Mouse (Mus musculus) heart, embryonic 13.5 days (tissue): Measurements from ENCODE around the gene Rnf215. TPM values are rescaled to one million over a fixed set of nuclear protein-coding genes. Genes with fewer than 3 reads are reported as not detected.
"Not testable (repeated sequence)": the region's sequence is repeated elsewhere in the genome, so short reads cannot be mapped to it uniquely, and the experiment has no call there.

Source experiments
- ATAC-seq: fragments of 200-750 bp; cut with Nextera tagmentation; 2 replicates; pipeline ENCODE4 v1.8.0; 2017; ENCODE audit warnings: moderate TSS enrichment; ENCODE audit not compliant: insufficient number of reproducible peaks, low FRiP score, low TSS enrichment; ENCODE audit errors: extremely low read depth
- H3K27ac ChIP-seq: fragments of 300-500 bp; sonication (generic); replicated peaks from 2 replicates; pipeline ENCODE4 v1.5.1; 2015; ENCODE audit warnings: moderate library complexity, mild to moderate bottlenecking, inconsistent platforms
- H3K27me3 ChIP-seq: fragments of 300-500 bp; sonication (generic); replicated peaks from 2 replicates; pipeline ENCODE4 v1.6.1; 2015; ENCODE audit warnings: mild to moderate bottlenecking, inconsistent platforms
- H3K36me3 ChIP-seq: fragments of 300-500 bp; sonication (generic); 2 replicates; pipeline ENCODE4 v1.6.1; 2015; ENCODE audit warnings: mild to moderate bottlenecking, inconsistent platforms
- H3K4me1 ChIP-seq: fragments of 300-500 bp; sonication (generic); 2 replicates; pipeline ENCODE4 v1.6.1; 2015; ENCODE audit warnings: inconsistent platforms
- H3K4me2 ChIP-seq: fragments of 300-500 bp; sonication (generic); 2 replicates; pipeline ENCODE4 v1.6.1; 2015; ENCODE audit warnings: inconsistent platforms, mild to moderate bottlenecking, moderate library complexity
- H3K4me3 ChIP-seq: fragments of 300-500 bp; sonication (generic); 2 replicates; pipeline ENCODE4 v1.5.1; 2015; ENCODE audit warnings: moderate library complexity, mild to moderate bottlenecking, inconsistent platforms
- H3K9ac ChIP-seq: fragments of 300-500 bp; sonication (generic); 2 replicates; pipeline ENCODE4 v1.6.1; 2015; ENCODE audit warnings: inconsistent platforms, mild to moderate bottlenecking, moderate library complexity
- H3K9me3 ChIP-seq: fragments of 300-500 bp; sonication (generic); 2 replicates; pipeline ENCODE4 v1.6.1; 2016; ENCODE audit warnings: inconsistent platforms
- WGBS: fragments of 180-500 bp; shearing (Covaris S2); methylation state at CpG from one replicate; pipeline ENCODE4 v1.1.7; 2015; ENCODE audit warnings: mixed read lengths; 5-methylcytosine and 5-hydroxymethylcytosine counted together
- polyA plus RNA-seq: library from polyadenylated mRNA; unstranded; fragments of >200 nt; fragmentation: Nextera tagmentation; extraction: Ambion mirVana; gene quantifications from 2 replicates; pipeline ENCODE4 v1.2.1, GENCODE M21; 2015

Rnf215 gene
- polyA plus RNA-seq, 1 experiment from 2014 or later, result 17.2 TPM

DNA sequence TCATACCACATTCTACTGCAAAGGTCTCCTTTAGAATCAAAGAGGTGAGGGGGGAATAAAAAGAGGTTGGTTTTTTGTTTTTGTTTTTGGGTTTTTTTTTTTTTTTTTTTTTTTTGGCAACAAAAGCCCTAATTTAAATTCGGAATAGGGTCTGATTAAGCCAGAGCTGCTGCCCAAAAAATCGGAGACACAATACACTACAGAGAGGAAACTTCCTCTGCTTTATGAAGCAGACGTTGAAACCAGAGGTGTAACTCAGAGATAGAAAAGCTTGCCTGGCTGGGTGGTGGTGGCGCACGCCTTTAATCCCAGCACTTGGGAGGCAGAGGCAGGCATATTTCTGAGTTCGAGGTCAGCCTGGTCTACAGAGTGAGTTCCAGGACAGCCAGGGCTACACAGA, 20.5 kb upstream of the Rnf215 start:
- WGBS, result 68% methylated on average over 6 of the region's 6 CpGs
- ATAC-seq, result not testable (repeated sequence)
- H3K4me1 ChIP-seq, result peaks cover 32% of the 10 kb centered on the region

DNA sequence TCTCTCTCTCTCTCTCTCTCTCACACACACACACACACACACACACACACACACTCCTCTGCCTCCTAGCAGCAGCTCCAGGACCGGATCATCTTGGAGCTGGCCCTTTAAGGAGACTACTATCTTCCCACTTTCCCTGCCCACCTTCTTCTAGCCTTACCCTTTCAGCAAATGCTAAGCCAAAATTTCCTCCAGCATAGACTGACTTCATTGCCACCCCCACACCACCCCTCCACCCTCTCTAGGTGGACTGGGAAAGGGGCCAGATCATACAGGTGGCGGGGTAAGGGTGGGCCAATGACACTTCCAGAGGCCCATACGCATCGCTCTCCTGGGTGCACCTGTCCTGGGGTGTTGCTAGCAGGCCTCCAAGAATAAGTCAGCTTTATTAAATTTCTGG, 19.6 kb upstream of the Rnf215 start:
- WGBS, result 89% methylated on average over 4 of the region's 4 CpGs

More for the DNA sequence above, 20.5 kb upstream of the Rnf215 start:
- H3K9me3 ChIP-seq, H3K9ac ChIP-seq, H3K4me2 ChIP-seq, H3K36me3 ChIP-seq, H3K27ac ChIP-seq, H3K4me3 ChIP-seq: not testable (repeated sequence)
- peaks cover 43% of the 10 kb centered on the region for H3K27me3 ChIP-seq

DNA sequence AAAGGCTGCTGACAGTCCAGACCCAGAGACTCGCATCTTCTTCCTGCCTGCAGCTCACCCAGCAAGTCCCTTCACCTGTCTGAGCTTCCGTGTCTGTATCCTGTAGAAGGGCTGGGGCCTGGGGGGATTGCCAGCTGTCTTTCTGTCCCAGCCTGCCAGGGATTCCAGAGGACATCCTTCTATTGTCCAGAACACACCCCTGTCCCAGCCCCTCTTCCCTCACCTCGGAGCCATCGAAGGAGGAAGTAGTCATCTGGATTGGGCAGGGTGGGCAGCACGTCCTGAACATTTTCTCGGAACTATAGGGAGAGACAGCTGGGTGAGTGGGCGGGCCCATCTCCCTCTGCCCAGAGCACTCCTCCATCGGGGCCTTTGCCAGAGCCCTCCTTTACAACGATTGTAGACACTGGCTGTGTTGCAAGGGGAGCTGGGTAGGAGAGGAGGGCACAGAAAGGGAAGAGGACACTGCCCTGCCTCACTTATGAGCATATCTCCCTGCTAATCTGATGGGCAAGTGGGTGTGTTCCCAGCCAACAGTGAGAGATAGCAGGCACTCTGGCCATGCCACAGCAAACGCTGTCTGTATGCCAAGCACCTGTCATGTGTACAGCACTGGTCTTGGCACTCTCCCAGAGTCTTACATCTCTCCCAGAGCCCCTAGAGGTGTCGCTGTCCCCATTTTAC, 18.4 kb upstream of the Rnf215 start:
- H3K36me3 ChIP-seq, result no peaks in the 10 kb centered on the region
- H3K27ac ChIP-seq, result no peak overlapping the region
- no peak overlapping the region for H3K4me3 ChIP-seq
- peaks cover 39% of the 10 kb centered on the region for H3K4me1 ChIP-seq
- H3K9ac ChIP-seq, result no peak overlapping the region
- 43% methylated on average over 11 of the region's 11 CpGs for WGBS
- peaks cover 61% of the 10 kb centered on the region for H3K27me3 ChIP-seq
- ATAC-seq, result no peak
- H3K9me3 ChIP-seq, result no peaks in the 10 kb centered on the region
- H3K4me2 ChIP-seq, result no peak overlapping the region

More for the DNA sequence above, 19.6 kb upstream of the Rnf215 start:
- H3K4me1 ChIP-seq, result peaks cover 39% of the 10 kb centered on the region
- no peaks in the 10 kb centered on the region for H3K9me3 ChIP-seq
- H3K27ac ChIP-seq, result no peak overlapping the region
- H3K9ac ChIP-seq, result no peak overlapping the region
- no peak for ATAC-seq
- H3K4me3 ChIP-seq, result no peak overlapping the region
- H3K4me2 ChIP-seq, result no peak overlapping the region
- no peaks in the 10 kb centered on the region for H3K36me3 ChIP-seq
- peaks cover 51% of the 10 kb centered on the region for H3K27me3 ChIP-seq

DNA sequence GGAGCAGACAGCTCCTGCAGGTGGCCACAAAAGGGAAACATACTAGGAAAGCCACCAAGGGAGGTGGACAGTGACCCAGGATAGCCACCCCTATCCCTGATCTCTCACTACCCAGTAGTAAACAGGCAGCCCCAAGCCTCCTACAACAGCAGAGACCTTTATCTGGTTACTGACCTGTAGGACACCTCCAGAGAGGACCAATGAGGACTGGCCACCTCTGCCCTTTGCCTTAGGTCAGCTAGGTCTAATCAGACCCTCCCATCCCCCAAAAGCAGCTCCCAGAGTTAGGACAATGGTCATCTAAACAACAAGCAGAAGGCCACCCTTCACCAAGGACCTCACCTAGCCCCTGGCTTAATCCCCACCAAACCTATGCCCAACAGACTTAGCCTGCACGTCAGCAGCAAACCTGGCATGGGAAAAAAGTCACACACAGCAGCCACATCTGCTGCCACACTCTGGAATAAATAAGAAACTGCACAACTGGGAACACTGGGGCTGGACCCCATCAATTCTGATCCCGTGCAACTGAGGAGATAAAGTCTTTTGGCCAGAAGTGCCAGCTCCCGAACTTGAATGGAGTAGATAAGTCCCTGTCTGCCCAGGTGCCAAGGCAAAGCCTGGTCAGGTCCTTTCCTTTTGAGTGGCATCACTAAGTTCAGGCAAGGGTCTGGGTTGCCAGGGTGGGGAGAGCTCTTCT, 17.5 kb upstream of the Rnf215 start:
- Histone ChIP-seq H3K4me2 (peak overlapping the region; percentile 97), H3K9ac (peak overlapping the region; percentile 81), H3K4me3 (peak overlapping the region; percentile 63), H3K27ac (no peak overlapping the region), H3K9me3 (no peaks in the 10 kb centered on the region), H3K4me1 (peaks cover 39% of the 10 kb centered on the region), H3K27me3 (peaks cover 61% of the 10 kb centered on the region), H3K36me3 (no peaks in the 10 kb centered on the region)
- no peak for ATAC-seq
- WGBS, result 21% methylated on average over 3 of the region's 3 CpGs

DNA sequence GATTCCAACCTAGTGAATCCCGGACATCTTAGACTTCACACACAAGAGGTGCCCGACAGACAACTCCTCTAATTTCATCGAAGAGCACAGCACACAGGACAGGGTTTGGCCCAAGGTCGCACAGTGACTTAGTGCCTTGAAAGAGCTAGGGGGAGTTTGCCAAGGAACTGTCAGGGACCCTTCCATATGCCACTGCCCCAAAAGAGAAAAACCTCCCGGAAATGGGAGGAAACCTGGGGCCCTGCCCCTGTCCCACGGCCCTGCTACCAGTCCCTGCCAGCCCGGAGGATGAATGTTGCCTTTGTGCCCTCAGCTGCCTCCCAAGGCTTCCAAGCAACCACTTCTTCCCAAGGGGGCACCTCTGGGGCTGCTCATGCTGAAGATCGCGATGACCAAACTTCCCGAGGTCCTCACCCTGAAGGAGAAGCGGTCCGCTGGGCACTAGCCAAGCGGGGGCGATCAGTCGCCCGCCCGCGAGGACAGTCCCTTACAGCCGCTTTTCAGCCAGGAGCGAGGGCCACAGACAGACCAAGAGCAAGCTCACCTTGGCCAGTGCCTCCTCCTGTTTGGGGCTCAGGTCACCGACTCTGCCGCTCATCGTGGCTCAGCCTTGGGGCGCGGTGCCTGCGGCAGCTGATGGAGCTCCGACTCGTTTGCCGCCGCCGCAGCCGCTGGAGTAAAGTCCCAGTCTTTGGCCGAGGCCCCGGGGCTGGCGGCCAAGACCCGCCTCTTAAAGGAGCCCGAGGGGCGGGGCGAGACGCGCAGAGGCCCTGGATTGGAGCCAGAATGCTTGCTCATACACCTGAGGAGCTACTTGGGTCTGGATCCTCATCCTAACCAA, 16.7 kb upstream of the Rnf215 start:
- H3K4me3 ChIP-seq, result peak overlapping the region; percentile 63
- peak overlapping the region; percentile 97 for H3K4me2 ChIP-seq
- H3K9ac ChIP-seq, result peak overlapping the region; percentile 81
- no peaks in the 10 kb centered on the region for H3K36me3 ChIP-seq
- no peaks in the 10 kb centered on the region for H3K9me3 ChIP-seq
- peak overlapping the region; percentile 45; the same call in 1 of the 2 replicates for H3K27ac ChIP-seq
- ATAC-seq, result no peak
- 2% methylated on average over 41 of the region's 41 CpGs for WGBS
- H3K27me3 ChIP-seq, result peaks cover 61% of the 10 kb centered on the region
- H3K4me1 ChIP-seq, result peaks cover 39% of the 10 kb centered on the region

DNA sequence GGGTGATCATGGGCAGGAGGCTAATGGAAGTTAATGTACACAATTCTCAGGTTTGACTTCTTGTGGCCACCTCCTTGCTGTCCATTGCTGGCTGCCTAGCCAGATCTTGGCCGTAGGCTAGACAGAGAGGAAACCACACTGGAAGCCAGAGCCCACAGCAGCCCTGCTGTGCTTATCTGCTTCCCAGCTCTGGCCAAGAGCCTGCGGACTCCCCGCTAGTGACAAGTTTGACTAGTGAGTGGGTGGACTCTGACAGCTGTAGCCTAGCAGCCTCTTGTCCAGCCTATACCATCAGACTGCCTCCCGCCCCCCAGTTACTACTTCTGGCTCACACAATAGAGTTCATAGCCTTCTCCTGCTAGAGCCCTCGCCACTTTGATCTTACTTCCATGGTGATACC, 15.4 kb upstream of the Rnf215 start:
- H3K36me3 ChIP-seq, result no peaks in the 10 kb centered on the region
- 0 out of 2 replicates have a peak, but pooled peaks cover under 1% of the 10 kb centered on the region for H3K9me3 ChIP-seq
- H3K27me3 ChIP-seq, result peaks cover 61% of the 10 kb centered on the region
- WGBS, result 12% methylated on average over 5 of the region's 5 CpGs
- H3K9ac ChIP-seq, result no peak overlapping the region
- H3K4me2 ChIP-seq, result peak overlapping the region; percentile 97; the same call in 1 of the 2 replicates
- no peak overlapping the region; the same call in 1 of the 2 replicates for H3K27ac ChIP-seq
- ATAC-seq, result no peak
- peaks cover 39% of the 10 kb centered on the region for H3K4me1 ChIP-seq
- no peak overlapping the region for H3K4me3 ChIP-seq

DNA sequence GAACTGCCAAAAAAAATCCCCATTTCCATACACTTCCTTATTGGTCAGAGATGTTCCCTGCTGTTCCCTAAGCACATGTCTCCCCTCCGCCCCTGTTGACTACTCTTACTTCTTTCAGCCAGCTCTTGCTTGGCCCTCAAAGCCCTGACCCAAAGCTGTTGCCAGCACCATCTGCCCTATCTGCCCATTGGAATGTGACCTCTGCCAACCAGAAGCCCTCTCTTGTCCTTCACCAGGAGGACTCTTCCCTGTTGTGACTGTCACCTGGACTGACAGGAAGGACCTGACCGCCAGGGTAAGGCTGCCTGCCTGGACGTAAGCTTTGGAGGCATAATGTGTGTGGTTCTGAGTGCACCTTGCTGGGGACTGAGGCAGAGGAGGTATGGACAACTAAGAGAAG, 13.3 kb upstream of the Rnf215 start:
- no peak for ATAC-seq
- no peak overlapping the region for H3K27ac ChIP-seq
- H3K27me3 ChIP-seq, result peaks cover 47% of the 10 kb centered on the region
- H3K4me2 ChIP-seq, result no peak overlapping the region
- peaks cover 19% of the 10 kb centered on the region for H3K9me3 ChIP-seq
- 75% methylated on average over 3 of the region's 3 CpGs for WGBS
- no peak overlapping the region for H3K4me3 ChIP-seq
- peaks cover 35% of the 10 kb centered on the region for H3K4me1 ChIP-seq
- H3K9ac ChIP-seq, result no peak overlapping the region
- H3K36me3 ChIP-seq, result no peaks in the 10 kb centered on the region

DNA sequence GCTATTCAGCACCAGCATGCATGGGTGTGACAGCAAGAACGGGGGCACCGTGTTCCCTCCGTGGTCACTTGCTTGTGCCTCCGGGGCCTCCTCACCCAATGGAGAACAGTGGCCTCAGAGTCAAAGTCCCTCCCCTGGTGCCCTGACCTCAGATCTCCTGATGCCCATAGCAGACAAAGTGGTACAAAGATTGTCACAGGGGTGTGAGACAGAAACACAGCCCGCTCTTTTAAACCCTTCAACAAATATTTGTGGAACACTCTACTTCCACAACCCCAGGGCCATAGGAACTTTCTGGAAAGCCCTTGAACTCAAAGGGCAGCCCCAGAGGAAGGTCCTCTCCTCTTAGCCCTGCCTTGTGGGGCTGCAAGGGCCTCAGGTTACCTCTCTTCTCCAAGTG, 12.8 kb upstream of the Rnf215 start:
- no peak overlapping the region for H3K9ac ChIP-seq
- peaks cover 23% of the 10 kb centered on the region for H3K9me3 ChIP-seq
- H3K27me3 ChIP-seq, result peaks cover 42% of the 10 kb centered on the region
- no peak overlapping the region for H3K4me2 ChIP-seq
- H3K4me3 ChIP-seq, result no peak overlapping the region
- no peaks in the 10 kb centered on the region for H3K36me3 ChIP-seq
- H3K27ac ChIP-seq, result no peak overlapping the region
- ATAC-seq, result no peak
- peaks cover 30% of the 10 kb centered on the region for H3K4me1 ChIP-seq
- 83% methylated on average over 5 of the region's 5 CpGs for WGBS

DNA sequence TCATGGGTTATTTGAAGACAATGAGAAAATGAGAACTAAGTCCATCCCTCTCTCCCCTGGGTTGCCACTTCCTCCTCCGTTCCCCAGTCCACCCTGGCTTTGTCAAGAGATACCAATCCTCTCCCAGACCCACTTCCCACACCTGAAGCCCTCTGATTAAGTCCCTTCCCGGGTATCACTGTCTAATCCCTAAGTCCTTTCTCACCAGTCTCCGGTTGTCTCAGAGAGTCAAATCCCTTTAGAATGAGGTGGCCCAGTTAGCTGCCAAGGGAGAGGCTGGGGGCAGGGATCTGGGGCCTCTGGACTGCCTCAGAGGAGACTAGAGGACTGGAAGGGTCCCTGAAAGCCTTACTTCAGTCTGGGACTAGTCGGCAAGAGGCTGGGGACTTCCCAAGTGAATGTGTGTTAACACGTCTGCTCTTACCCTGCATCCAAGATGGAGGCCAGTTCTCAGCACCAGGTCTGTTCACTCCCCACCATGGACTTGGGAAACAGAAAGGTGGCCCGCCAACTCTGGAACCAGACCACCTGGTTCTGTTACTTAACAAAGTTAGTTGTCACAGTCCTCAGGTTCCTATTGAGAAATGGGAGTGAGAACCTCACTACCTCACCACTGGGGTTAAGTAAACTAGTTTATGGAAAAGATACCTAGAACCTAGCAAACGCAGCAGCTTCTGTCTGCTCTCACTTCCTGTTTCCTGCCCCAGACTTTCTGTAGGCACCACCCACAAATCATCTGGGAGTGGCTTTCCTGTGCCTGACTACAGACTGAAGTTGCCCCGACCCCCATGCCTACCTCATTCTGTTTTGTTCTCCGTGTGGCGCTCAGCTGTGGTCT, 12.0 kb upstream of the Rnf215 start, which contains the start of gene Sec14l2:
Gene Sec14l2, minus strand, starts transcription at position 674 of the 838 bp plus-strand sequence.
- no peak within 1 kb of the TSS for H3K4me2 ChIP-seq
- H3K9me3 ChIP-seq, result peaks cover 23% of the 10 kb centered on the region
- no peak for ATAC-seq
- no peak within 1 kb of the TSS for H3K4me3 ChIP-seq
- H3K27ac ChIP-seq, result no peak within 1 kb of the TSS
- no peaks in the 10 kb centered on the region for H3K36me3 ChIP-seq
- 67% methylated on average over 10 of the region's 10 CpGs for WGBS
- H3K27me3 ChIP-seq, result peaks cover 35% of the 10 kb centered on the region
- peaks cover 22% of the 10 kb centered on the region for H3K4me1 ChIP-seq
- H3K9ac ChIP-seq, result no peak within 1 kb of the TSS

DNA sequence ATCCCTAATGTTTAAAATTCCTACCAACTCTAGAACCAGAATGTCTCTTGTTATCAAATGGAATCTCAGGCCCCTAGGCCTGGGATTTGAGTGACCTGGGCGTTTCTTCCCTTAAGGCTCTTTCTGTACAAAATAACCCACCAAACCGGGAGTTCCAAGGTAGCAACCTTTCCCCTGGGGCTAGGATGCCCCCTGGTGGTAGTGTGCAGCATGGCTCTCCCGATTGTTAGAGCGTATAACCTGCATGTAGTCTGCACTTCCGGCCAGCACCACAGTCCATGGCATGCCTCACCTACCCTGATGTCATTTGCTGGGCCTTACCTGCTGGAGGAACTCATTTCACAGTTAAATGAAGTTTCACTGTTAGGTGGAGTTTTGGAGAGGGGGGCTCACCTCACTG, 11.1 kb upstream of the Rnf215 start:
- H3K9ac ChIP-seq, result no peak overlapping the region

More for the DNA sequence above, 11.1 kb upstream of the Rnf215 start:
- WGBS, result 57% methylated on average over 5 of the region's 5 CpGs
- H3K4me1 ChIP-seq, result peaks cover 13% of the 10 kb centered on the region
- no peak overlapping the region for H3K27ac ChIP-seq
- ATAC-seq, result no peak
- H3K9me3 ChIP-seq, result peaks cover 23% of the 10 kb centered on the region
- H3K4me2 ChIP-seq, result no peak overlapping the region
- peaks cover 25% of the 10 kb centered on the region for H3K27me3 ChIP-seq
- H3K4me3 ChIP-seq, result no peak overlapping the region
- no peaks in the 10 kb centered on the region for H3K36me3 ChIP-seq
